Mouse (Mus musculus) CH12F3 (cell line): ENCODE data around the gene Gm48551.

Experiments
- in situ Hi-C: fragments of 300-500 bp; cut with MboI; formaldehyde crosslinking; loops from 2 replicates; pipeline ENCODE4 v1.14.3; 2020; ENCODE audit warnings: low sequenced_read_pairs

Gm48551 gene

GRCm38 (mm10) chr10:81356352-81356990 is 27.8 kb upstream of the Gm48551 start:
- in situ Hi-C loops, result no loop called here

- in situ Hi-C loops, result no loop called here
Measured at GRCm38 (mm10) chr10:81356991-81357844, 27.0 kb upstream of the Gm48551 start, which contains the start of gene Mfsd12. Gene Mfsd12 (plus strand): TSS chr10:81357491.

GRCm38 (mm10) chr10:81358209-81358608 is 26.1 kb upstream of the Gm48551 start:
- in situ Hi-C loops, result no loop called here

GRCm38 (mm10) chr10:81358841-81359240 is 25.4 kb upstream of the Gm48551 start:
- in situ Hi-C loops, result no loop called here

GRCm38 (mm10) chr10:81360721-81361120 is 23.5 kb upstream of the Gm48551 start:
- in situ Hi-C loops, result no loop called here

GRCm38 (mm10) chr10:81362336-81362949 is 21.8 kb upstream of the Gm48551 start:
- in situ Hi-C loops, result no loop called here

GRCm38 (mm10) chr10:81363436-81364346 is 20.6 kb upstream of the Gm48551 start:
- in situ Hi-C loops, result no loop called here

GRCm38 (mm10) chr10:81364666-81365065 is 19.6 kb upstream of the Gm48551 start:
- in situ Hi-C loops, result no loop called here

GRCm38 (mm10) chr10:81365073-81365472 is 19.2 kb upstream of the Gm48551 start:
- in situ Hi-C loops, result no loop called here

GRCm38 (mm10) chr10:81365672-81366476 is 18.4 kb upstream of the Gm48551 start, which contains the start of gene 4930404N11Rik:
Gene 4930404N11Rik (minus strand): TSS chr10:81365816.
- in situ Hi-C loops, result no loop called here

- in situ Hi-C loops, result no loop called here
Measured at GRCm38 (mm10) chr10:81366477-81367206, 17.6 kb upstream of the Gm48551 start.

GRCm38 (mm10) chr10:81367207-81367495 is 17.1 kb upstream of the Gm48551 start:
- in situ Hi-C loops, result no loop called here

GRCm38 (mm10) chr10:81375322-81375721 is 8.9 kb upstream of the Gm48551 start:
- in situ Hi-C loops, result no loop called here

- in situ Hi-C loops, result no loop called here
Measured at GRCm38 (mm10) chr10:81376561-81377361, 7.5 kb upstream of the Gm48551 start.

GRCm38 (mm10) chr10:81377362-81377664 is 7.0 kb upstream of the Gm48551 start:
- in situ Hi-C loops, result no loop called here

- in situ Hi-C loops, result no loop called here
Measured at GRCm38 (mm10) chr10:81377793-81378552, 6.3 kb upstream of the Gm48551 start, which contains the start of gene Fzr1. Gene Fzr1 (minus strand): TSS chr10:81378516.

GRCm38 (mm10) chr10:81378553-81379182 is 5.6 kb upstream of the Gm48551 start:
- in situ Hi-C loops, result no loop called here
